Mouse (Mus musculus): ENCODE results near the gene Gm10309. TPM values are rescaled to one million over a fixed set of nuclear protein-coding genes. Genes with fewer than 3 reads are reported as not detected.
"Not testable (repeated sequence)": the region's sequence is repeated elsewhere in the genome, so short reads cannot be mapped to it uniquely, and the experiment has no call there.

The Gm10309 gene
- total RNA-seq, 4 experiments from 2014 or later = 0.28 TPM; not detected in 3

GRCm38 (mm10) chr17:86509871-86510270 lies 4.8 kb upstream of the Gm10309 start:
- DNase-seq = no peak

DNA sequence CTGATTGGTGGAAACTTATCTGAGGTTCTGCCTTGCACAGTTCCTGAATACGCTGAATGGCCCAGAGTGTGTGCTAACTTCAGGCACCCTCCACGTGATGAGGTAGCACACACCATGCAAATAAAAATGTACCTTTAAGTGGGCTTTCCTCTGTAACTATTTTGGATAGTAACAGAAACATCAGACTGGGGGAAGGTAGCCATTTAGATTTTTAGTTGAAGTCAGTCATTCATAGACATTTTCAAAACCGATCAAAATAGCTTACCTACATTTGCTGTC lies 3.1 kb upstream of the Gm10309 start:
- DNase-seq = no peak

- peak; percentile 24 for DNase-seq
These were observed 2.5 kb upstream of the Gm10309 start for GRCm38 (mm10) chr17:86507342-86508211.

- no peak for DNase-seq
These were observed 1.8 kb upstream of the Gm10309 start for GRCm38 (mm10) chr17:86506881-86507280.

- no peak for DNase-seq
These were observed 1.7 kb downstream of the Gm10309 start for GRCm38 (mm10) chr17:86503208-86503897.

- no peak for DNase-seq
These were observed 3.6 kb downstream of the Gm10309 start for GRCm38 (mm10) chr17:86501393-86501792.

- DNase-seq = peak; percentile 22
These were observed 5.5 kb downstream of the Gm10309 start for GRCm38 (mm10) chr17:86499359-86500045.

DNA sequence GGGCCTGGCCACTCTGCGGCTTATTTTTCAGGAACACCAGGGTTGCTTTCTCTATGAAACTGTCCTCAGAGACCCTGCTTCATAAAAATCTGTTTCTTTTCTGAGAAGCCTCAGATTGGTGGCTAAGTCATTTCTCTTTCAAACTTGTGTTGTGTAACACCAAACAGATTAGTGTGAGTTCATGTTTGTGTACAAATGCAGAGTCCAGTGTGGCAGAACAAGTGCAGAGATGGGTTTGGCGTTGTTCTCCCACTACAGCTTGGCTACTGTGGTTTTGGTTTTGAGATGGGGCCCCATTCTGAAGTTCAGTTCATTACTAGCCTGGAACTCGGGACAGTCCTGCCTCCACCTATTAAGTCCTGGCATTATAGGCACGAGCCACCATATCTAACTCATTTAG lies 7.7 kb downstream of the Gm10309 start:
- no peak for DNase-seq

DNA sequence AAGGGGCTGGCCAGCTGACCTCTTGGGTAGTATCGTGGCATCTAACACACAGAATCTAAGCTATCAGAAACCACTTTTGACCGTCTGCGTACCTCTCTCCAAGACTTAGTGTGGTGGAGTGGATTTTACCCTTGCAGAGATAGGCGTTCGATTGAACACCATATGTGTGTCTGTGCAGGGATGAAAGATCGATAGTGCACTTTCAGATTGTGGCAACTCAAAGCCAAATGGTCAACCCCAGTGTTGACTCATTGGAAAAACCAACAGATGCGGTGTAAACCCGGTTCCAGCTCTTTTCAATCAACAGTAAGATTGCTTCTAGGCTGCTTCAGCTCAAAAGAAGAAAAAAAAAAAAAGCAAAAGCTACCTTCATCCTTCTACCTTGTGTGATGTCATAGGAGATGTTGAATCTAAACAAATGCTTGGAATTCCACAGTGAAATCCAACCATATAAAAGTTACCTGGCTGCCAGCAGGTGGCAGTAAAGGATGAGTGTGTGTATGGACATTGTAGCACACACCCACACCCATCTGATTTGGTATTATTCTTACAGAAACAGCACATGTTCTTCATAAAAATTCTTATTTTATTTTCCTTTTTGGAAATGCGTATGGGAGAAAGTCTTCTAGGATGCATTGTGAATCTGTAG lies 8.8 kb downstream of the Gm10309 start:
- DNase-seq = no peak

DNA sequence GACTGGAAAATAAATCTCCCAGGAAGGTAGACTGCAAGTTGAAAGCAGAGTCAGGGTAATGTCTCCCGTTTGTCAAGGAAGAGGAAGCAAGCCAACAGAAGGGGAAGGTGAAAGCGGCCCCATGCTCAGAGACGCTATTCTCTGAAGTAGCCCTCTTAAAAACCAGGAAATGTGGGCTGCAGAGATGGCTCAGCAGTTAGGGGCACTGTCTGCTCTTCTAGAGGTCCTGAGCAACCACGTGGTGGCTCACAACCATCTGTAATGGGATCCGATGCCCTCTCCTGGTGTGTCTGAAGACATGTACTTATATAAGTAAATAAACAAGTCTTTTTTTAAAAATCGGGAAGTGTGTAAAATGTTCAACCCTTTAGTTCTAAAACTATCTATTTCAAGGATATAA lies 10.1 kb downstream of the Gm10309 start:
- no peak for DNase-seq

- no peak for DNase-seq
These were observed 10.5 kb downstream of the Gm10309 start for GRCm38 (mm10) chr17:86494494-86494893.

- DNase-seq = no peak
These were observed 11.1 kb downstream of the Gm10309 start for GRCm38 (mm10) chr17:86493891-86494420.

DNA sequence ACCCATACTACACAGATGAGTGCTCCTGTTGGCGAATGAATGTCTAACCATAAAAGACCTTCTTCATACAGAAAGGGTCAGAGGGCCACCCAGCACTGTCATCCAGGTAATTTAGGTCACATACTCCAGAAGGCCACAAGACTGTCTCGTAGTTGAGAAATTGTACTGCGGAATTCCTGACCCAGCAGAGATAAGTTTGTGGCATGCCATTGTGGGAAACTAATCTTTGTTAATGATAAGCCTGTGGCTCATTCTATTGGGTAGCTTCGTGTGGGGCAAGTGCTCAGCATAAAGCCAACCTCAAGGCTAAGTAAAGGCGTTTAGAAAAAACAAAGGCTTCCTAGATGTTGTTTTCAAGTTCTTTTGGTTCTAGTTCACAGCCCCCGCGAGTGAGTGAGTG lies 12.7 kb downstream of the Gm10309 start:
- no peak for DNase-seq

GRCm38 (mm10) chr17:86489827-86490226 lies 15.2 kb downstream of the Gm10309 start:
- DNase-seq = no peak

DNA sequence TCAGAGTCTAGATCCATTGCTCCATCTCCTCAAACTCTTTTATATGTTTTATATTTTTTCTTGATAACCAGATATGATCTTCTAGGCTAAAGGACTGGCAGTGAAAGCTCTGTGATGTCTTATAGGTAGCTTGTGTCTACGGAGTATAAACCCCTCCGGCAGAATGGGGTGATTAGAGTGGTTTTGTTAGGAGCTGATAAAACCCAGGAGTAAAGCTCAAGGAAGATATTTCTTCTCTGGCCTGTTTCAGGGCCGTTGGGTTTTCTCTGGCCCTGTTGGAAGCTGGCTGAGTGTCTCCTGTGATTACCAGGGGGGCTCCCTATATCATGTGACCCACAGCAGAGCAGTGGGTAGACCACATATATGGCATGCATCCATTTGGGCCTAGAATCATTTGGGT lies 17.6 kb downstream of the Gm10309 start:
- DNase-seq = no peak

DNA sequence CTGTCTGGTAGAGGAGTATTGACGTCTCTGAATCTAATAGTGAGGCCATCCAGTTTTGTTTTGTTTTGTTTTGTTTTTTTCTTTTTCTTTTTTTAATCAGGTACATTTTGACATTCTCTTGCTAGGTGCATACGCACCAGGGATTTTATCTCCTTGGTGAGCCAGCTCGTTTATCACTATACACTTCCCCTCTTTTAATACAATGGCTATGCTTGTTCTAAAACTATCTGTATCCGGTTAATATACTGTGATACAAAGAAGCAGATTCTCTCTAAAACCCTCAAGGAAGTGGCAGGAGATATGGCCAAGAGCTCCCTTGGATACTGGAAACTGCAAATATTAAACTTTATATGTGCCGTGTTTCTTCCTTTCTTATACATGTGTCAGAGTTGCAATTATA lies 18.4 kb downstream of the Gm10309 start:
- no peak for DNase-seq

- DNase-seq = peak; percentile 67
These were observed 20.8 kb downstream of the Gm10309 start for GRCm38 (mm10) chr17:86484087-86484737.

DNA sequence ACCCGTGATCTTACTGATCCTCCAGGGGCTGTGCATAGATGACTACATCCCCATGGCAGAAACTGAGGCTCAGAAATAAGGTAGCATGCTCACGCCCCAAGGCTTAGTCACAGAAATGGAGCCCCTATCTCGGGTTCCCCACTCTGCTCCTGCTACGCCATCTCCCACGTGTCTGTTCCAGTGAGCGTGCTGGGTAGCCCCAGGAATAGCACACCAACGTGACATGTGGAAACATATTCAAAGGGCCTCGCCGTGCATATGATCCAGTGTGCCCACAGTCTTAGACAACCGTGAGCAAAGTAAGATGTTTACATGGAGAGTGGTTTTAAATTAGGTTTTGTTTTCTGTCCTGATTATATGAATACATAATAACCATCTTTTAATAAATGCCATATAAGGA lies 22.4 kb downstream of the Gm10309 start:
- no peak for DNase-seq

- no peak for DNase-seq
These were observed 25.6 kb downstream of the Gm10309 start for GRCm38 (mm10) chr17:86479406-86479805.

GRCm38 (mm10) chr17:86477401-86477800 lies 27.6 kb downstream of the Gm10309 start:
- DNase-seq = not testable (repeated sequence)

DNA sequence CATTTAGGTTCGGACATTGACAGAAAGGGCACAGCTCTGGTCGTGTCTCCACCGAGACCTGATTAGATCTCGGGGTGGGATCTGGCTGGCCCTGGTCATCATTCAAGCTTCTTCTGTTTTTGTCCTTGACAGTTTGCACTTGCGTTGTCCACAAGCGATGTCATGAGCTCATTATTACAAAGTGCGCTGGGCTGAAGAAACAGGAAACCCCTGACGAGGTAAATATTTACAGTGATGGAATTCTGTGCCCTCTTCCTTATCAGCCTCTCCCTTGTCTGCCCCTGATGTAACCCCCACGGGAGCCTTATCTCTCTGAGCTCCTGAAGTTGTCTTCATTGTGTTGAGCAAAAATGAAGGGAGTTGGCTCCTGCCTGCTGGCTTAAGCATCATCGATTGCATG lies 28.4 kb downstream of the Gm10309 start:
- no peak for DNase-seq

DNA sequence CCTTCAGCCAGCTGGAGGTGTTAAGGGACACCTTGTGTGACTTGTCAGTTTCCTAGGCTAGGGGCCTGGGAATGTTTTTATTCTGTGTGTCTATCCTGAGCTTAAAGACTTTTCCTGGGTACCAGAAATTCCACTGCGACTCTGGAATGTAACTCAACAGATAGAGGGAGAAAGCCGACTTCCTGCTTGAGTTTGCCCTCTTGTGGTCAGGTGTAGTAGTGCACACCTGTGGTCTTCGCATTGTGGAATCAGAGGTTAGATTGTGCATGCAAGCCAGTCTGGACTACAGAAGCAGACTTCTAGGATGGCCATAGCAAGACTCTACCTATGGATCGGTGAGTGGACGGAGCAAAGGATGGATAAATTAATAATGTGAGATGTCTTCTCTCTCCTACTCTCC lies 33.3 kb downstream of the Gm10309 start:
- no peak for DNase-seq
